Mouse (Mus musculus): ENCODE measurements around the gene Apobec1.
"Not testable (repeated sequence)": the region's sequence is repeated elsewhere in the genome, so short reads cannot be mapped to it uniquely, and the experiment has no call there.

Apobec1 gene

GRCm38 (mm10) chr6:122602242-122602991, at the start of gene Apobec1:
Gene Apobec1, minus strand, starts transcription at chr6:122602444.
- peak; percentile 77 for DNase-seq

- DNase-seq, result no peak
Observed at GRCm38 (mm10) chr6:122650398-122650980, 48.2 kb upstream of the Apobec1 start.

- no peak for DNase-seq
Observed at GRCm38 (mm10) chr6:122649903-122650302, 47.7 kb upstream of the Apobec1 start.

GRCm38 (mm10) chr6:122644196-122644595, 42.0 kb upstream of the Apobec1 start:
- not testable (repeated sequence) for DNase-seq

- not testable (repeated sequence) for DNase-seq
Observed at GRCm38 (mm10) chr6:122637566-122637965, 35.3 kb upstream of the Apobec1 start.

GRCm38 (mm10) chr6:122636666-122637065, 34.4 kb upstream of the Apobec1 start:
- no peak for DNase-seq

- DNase-seq, result no peak
Observed at GRCm38 (mm10) chr6:122635315-122635714, 33.1 kb upstream of the Apobec1 start.

- peak; percentile 35 for DNase-seq
Observed at GRCm38 (mm10) chr6:122633411-122633810, 31.2 kb upstream of the Apobec1 start.

GRCm38 (mm10) chr6:122627469-122628108, 25.3 kb upstream of the Apobec1 start:
- DNase-seq, result no peak

GRCm38 (mm10) chr6:122626110-122626509, 23.9 kb upstream of the Apobec1 start, which contains the start of gene Dppa3:
Gene Dppa3, plus strand, starts transcription at chr6:122626410.
- no peak for DNase-seq

- no peak for DNase-seq
Observed at GRCm38 (mm10) chr6:122625156-122625555, 22.9 kb upstream of the Apobec1 start.

GRCm38 (mm10) chr6:122624480-122624879, 22.2 kb upstream of the Apobec1 start:
- no peak for DNase-seq

- no peak for DNase-seq
Observed at GRCm38 (mm10) chr6:122621066-122621465, 18.8 kb upstream of the Apobec1 start.

GRCm38 (mm10) chr6:122616022-122616421, 13.8 kb upstream of the Apobec1 start:
- no peak for DNase-seq

GRCm38 (mm10) chr6:122614047-122614446, 11.8 kb upstream of the Apobec1 start:
- no peak for DNase-seq

GRCm38 (mm10) chr6:122612426-122612825, 10.2 kb upstream of the Apobec1 start:
- no peak for DNase-seq

- peak; percentile 36 for DNase-seq
Observed at GRCm38 (mm10) chr6:122609771-122610170, 7.5 kb upstream of the Apobec1 start, which contains the start of gene Gdf3. Gene Gdf3, minus strand, starts transcription at chr6:122610087.

GRCm38 (mm10) chr6:122609377-122609728, 7.1 kb upstream of the Apobec1 start:
- no peak for DNase-seq

- no peak for DNase-seq
Observed at GRCm38 (mm10) chr6:122608434-122609376, 6.5 kb upstream of the Apobec1 start.

GRCm38 (mm10) chr6:122607700-122608099, 5.5 kb upstream of the Apobec1 start:
- DNase-seq, result no peak

- DNase-seq, result no peak
Observed at GRCm38 (mm10) chr6:122606661-122607060, 4.4 kb upstream of the Apobec1 start.

- no peak for DNase-seq
Observed at GRCm38 (mm10) chr6:122605483-122605882, 3.2 kb upstream of the Apobec1 start.

- no peak for DNase-seq
Observed at GRCm38 (mm10) chr6:122604260-122604659, 2.0 kb upstream of the Apobec1 start.
